Mouse (Mus musculus) brain, embryonic 14.5 days (tissue): ENCODE data around the gene Map7d1. TPM values are rescaled to one million over a fixed set of nuclear protein-coding genes. Genes with fewer than 3 reads are reported as not detected.

Experiments
- DNase-seq: peaks from one replicate; pipeline ENCODE4 v3.0.0-alpha.2; 2011; ENCODE audit warnings: low read depth
- CTCF ChIP-seq: fragments of 200-500 bp; IDR thresholded peaks from 2 replicates; pipeline ENCODE4 v1.5.1; 2012; ENCODE audit warnings: inconsistent platforms, mild to moderate bottlenecking, moderate library complexity, borderline replicate concordance; ENCODE audit not compliant: insufficient read depth, insufficient read length; ENCODE audit errors: extremely low read depth
- POLR2A ChIP-seq: fragments of 200-500 bp; IDR thresholded peaks from 2 replicates; pipeline ENCODE4 v1.6.1; 2012; ENCODE audit warnings: mild to moderate bottlenecking, inconsistent platforms, borderline replicate concordance; ENCODE audit not compliant: poor library complexity, insufficient read depth, insufficient read length, severe bottlenecking; ENCODE audit errors: extremely low read depth
- polyA plus RNA-seq: library from polyadenylated mRNA; depleted of rRNA; stranded (reverse); fragments of >200 nt; gene quantifications from 2 replicates; pipeline ENCODE4 v1.2.3, GENCODE M21; 2012

The Map7d1 gene
- polyA plus RNA-seq, 1 experiment: 209 TPM

GRCm38 (mm10) chr4:126251655-126252254 lies 4.4 kb downstream of the Map7d1 start:
- no peak for DNase-seq
- TF ChIP-seq POLR2A: no peak
- TF ChIP-seq CTCF: no peak

- no peak for TF ChIP-seq POLR2A
- TF ChIP-seq CTCF: no peak
- DNase-seq: no peak
Measured at GRCm38 (mm10) chr4:126250659-126251058, 5.5 kb downstream of the Map7d1 start.

GRCm38 (mm10) chr4:126248261-126248868 lies 7.8 kb downstream of the Map7d1 start:
- peak; percentile 70 for DNase-seq
- TF ChIP-seq POLR2A (no peak), CTCF (no peak)

- TF ChIP-seq POLR2A: no peak
- DNase-seq: no peak
Measured at GRCm38 (mm10) chr4:126246202-126246889, 9.8 kb downstream of the Map7d1 start.

GRCm38 (mm10) chr4:126242510-126242909 lies 13.6 kb downstream of the Map7d1 start:
- TF ChIP-seq POLR2A: no peak
- TF ChIP-seq CTCF: no peak
- no peak for DNase-seq

GRCm38 (mm10) chr4:126241956-126242355 lies 14.2 kb downstream of the Map7d1 start:
- no peak for DNase-seq
- no peak for TF ChIP-seq CTCF
- no peak for TF ChIP-seq POLR2A

- no peak for DNase-seq
- no peak for TF ChIP-seq POLR2A
- no peak for TF ChIP-seq CTCF
Measured at GRCm38 (mm10) chr4:126239862-126240475, 16.2 kb downstream of the Map7d1 start.

GRCm38 (mm10) chr4:126237721-126238242 lies 18.4 kb downstream of the Map7d1 start:
- TF ChIP-seq POLR2A: no peak
- no peak for DNase-seq

GRCm38 (mm10) chr4:126236467-126237280 lies 19.5 kb downstream of the Map7d1 start:
- DNase-seq: no peak
- TF ChIP-seq CTCF (no peak), POLR2A (no peak)

- no peak for TF ChIP-seq CTCF
- TF ChIP-seq POLR2A: no peak
- DNase-seq: no peak
Measured at GRCm38 (mm10) chr4:126235191-126235590, 21.0 kb downstream of the Map7d1 start.

- TF ChIP-seq POLR2A (no peak), CTCF (no peak)
- no peak for DNase-seq
Measured at GRCm38 (mm10) chr4:126234496-126235175, 21.5 kb downstream of the Map7d1 start.

GRCm38 (mm10) chr4:126233676-126234308 lies 22.4 kb downstream of the Map7d1 start:
- no peak for TF ChIP-seq CTCF
- no peak for TF ChIP-seq POLR2A
- DNase-seq: no peak
